Mouse (Mus musculus): ENCODE measurements around the gene Muc5b. TPM values are rescaled to one million over a fixed set of nuclear protein-coding genes. Genes with fewer than 3 reads are reported as not detected.
"Not testable (repeated sequence)": the region's sequence is repeated elsewhere in the genome, so short reads cannot be mapped to it uniquely, and the experiment has no call there.

Gene Muc5b
- total RNA-seq (2015), result 0.05 TPM in 1 of 2 replicates, not detected in the other
- not detected in 2 replicates for total RNA-seq (2017)

DNA sequence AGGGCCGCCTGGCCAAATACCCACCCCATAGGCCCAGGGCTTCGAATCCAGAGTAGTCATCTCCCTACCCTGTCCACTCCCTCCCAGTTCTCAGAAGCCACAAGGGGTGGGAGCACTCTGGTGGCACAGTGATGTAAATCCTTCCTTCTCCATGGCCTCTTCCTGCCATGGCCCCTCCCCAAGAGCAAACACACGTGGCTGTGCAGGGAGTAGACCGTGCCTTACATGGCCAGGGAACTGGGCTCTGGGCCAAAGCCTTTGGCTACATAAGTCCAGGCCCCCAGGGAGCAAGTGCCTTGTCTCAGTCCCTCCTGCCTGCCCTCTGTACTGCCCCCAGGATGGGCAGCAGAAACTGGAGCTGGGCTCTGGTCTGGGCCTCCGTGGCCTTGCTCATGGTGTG lies at the start of gene Muc5b:
Gene Muc5b, plus strand, starts transcription at position 292 of the 400 bp plus-strand sequence.
- no peak for ATAC-seq (ENCODE audit: poor library complexity, severe bottlenecking)

DNA sequence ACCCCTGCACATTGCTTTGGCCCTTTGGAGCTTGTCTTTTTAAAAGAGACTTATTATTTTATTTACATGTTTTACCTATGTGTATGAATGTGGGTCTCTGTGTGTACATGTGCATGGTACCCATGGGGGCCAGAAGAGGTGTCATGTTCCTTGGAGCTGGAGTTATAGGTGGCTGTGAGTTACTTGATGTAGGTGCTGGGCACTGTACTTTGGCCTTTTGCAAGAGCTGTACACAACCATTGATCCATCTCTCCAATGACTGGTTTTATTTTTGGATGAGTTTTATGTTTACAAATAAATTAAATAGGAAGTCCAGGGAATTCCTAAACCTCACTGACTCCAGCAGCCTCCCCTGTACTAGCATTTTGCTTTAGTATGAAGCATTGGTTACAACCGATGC lies 44.6 kb upstream of the Muc5b start:
- no peak for ATAC-seq (ENCODE audit: poor library complexity, severe bottlenecking)

DNA sequence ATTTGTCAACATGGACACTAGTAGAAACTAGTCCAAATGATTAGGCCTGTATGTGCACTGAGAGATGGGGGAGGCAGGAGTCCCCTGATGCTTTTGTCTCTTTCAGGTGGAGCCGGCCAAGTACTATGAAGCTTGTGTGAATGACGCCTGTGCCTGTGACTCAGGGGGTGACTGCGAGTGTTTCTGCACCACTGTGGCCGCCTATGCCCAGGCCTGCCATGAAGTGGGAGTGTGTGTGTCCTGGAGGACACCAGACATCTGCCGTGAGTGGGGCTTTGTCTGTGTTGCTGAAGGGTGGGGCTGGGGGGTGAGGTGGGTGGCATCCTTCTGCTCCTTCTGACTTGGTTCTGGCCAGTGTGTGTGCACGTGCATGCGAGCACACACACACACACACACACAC lies 35.7 kb upstream of the Muc5b start:
- no peak for ATAC-seq (ENCODE audit: poor library complexity, severe bottlenecking)

DNA sequence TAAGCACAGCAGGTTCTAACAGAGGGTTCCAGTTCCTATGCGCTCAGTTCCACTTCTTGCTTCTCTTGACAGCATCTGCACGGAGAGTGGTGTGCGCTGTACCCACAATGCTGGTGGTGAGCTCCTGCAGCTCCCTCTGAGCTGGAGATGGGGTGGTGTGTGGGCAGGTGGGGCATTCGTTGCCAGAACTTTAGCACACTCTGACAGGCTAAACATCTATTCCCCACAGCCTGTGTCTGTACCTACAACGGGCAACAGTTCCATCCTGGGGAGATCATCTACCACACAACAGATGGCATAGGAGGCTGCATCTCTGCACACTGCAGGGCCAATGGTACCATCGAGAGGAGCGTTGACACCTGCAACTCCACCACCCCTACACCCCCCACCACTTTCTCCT lies 33.5 kb upstream of the Muc5b start:
- no peak for ATAC-seq (ENCODE audit: poor library complexity, severe bottlenecking)

DNA sequence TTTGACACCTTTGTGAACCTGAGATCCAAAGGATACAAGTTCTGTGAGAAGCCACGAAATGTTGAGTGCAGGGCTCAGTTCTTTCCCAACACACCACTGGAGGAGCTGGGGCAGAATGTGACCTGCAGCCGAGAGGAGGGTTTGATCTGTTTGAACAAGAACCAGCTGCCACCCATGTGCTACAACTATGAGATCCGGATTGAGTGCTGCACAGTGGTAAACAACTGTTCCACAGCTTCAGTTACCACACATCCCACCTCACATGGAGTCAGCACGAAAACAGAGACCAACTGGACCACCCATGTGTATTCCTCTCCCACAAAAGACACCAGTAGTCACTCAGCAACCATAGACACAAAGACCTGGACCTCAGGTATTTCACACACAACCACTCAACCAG lies 31.0 kb upstream of the Muc5b start:
- ATAC-seq (ENCODE audit: poor library complexity, severe bottlenecking), result not testable (repeated sequence)

DNA sequence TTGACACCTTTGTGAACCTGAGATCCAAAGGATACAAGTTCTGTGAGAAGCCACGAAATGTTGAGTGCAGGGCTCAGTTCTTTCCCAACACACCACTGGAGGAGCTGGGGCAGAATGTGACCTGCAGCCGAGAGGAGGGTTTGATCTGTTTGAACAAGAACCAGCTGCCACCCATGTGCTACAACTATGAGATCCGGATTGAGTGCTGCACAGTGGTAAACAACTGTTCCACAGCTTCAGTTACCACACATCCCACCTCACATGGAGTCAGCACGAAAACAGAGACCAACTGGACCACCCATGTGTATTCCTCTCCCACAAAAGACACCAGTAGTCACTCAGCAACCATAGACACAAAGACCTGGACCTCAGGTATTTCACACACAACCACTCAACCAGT lies 28.9 kb upstream of the Muc5b start:
- not testable (repeated sequence) for ATAC-seq (ENCODE audit: poor library complexity, severe bottlenecking)

DNA sequence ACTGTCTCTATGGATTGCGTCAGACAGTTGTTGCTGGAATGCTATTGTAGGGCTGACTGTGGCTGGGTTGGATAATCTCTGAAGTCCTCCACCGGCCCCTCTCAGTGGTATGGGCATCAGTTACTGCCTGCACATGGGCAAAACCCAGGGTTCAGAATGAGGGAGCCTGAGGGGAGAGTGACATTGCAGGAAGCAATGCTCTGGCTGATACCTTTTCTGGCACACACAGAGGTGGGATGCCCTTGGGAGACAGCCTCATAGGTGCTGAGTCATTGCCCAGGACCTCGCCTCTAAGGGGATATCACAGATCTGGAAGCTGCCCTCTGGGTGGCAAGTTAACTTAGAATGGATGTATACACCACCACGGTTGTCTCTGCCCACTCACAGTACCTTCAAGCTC lies 25.5 kb upstream of the Muc5b start:
- no peak for ATAC-seq (ENCODE audit: poor library complexity, severe bottlenecking)

DNA sequence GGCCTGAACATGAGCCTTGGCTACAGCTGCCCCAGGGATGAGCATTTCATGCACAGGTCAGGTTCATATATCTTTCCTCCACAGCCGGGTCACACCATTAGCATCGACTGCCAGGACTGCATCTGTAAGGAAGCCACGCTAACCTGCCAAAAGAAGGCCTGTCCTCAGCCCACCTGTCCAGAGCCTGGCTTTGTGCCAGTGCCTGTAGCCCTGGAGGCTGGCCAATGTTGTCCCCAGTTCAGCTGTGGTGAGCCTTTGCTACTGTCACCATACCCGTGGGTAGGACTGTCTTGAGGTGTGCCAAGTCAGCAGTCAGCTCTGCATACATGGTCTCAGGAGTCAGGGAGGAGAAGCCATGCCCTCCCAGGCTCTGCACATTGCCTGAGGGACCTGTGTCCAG lies 23.5 kb upstream of the Muc5b start:
- ATAC-seq (ENCODE audit: poor library complexity, severe bottlenecking), result no peak

DNA sequence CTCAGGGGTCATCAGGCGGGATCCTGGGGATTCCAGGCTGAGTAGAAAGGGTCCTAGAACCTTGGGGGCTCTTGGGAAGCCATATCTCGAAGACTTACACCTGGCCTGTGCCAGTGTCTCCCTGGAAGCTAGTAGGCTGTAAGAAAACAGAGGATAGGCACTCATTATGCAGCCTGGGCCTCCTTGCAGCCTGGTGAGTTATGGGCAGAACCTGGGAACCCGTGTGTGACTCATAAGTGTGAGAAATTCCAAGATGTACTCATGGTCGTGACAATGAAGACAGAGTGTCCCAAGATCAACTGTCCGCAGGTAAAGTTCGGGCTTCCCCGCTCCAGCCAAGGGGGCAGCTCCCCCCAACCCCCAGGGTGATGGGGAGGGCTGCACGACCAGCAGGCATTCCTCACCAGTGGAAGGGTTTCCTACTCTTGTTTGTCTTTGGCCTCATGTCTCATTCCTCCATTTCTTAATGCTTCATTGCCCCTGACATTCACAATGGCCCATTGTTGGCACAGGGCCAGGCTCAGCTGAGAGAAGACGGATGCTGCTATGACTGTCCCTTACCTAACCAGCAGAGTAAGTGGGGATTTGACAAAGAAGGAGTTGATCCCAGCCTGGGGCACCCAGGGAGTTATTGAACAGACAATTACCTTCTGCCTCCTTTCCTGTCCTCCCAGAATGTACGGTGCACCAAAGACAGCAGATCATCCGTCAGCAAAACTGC lies 21.4 kb upstream of the Muc5b start:
- ATAC-seq (ENCODE audit: poor library complexity, severe bottlenecking), result no peak

DNA sequence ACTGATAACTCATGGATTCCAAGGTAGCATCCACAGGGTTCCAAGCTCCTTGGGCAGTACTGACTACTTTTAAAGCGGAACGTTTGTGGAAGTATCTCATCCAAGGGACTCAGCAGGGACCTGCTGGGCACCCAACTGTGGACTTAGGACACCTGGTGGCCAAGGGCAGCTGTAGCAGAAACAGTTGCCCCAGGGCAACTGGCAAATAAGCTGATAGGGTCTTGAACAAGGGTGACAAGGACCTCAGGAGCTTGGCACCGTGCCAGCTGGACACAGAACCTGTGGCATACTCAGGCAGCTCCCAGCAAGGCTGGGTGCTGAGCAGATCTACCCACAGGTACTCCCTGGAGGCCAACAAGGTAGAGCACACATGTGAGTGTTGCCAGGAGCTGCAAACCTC lies 20.6 kb upstream of the Muc5b start:
- no peak for ATAC-seq (ENCODE audit: poor library complexity, severe bottlenecking)

DNA sequence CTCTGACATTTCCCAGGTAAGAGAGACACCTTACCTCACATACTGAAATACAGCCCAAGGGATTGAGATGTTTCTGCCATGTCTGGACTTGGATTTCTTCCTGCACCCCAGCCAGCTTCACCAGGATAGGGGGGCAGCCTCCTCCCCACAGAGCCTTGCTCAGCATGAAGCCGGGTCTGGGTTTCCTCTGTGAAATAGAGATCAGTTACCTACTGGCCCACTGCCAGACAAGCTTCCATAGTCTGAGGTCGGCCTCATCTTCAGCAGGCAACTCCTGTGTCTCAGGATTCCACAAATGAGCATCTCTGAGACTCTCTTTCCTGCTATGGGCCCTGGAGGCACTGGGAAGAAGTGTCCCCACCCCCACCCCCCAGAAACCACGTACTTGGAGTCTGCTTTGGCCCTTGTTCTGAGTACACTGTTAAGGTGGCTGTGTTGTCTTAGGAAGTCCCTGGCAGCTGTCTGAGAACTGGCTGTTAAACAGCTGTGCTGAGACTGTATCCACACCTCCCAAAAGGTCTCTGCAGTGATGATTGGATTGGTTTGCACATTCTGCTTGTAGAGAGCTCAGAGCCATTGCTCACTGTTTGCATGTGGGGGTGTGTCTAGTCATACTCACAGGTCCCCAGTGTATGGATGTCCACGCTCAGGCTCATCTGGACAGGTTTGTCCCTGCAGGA lies 16.1 kb upstream of the Muc5b start:
- no peak for ATAC-seq (ENCODE audit: poor library complexity, severe bottlenecking)

DNA sequence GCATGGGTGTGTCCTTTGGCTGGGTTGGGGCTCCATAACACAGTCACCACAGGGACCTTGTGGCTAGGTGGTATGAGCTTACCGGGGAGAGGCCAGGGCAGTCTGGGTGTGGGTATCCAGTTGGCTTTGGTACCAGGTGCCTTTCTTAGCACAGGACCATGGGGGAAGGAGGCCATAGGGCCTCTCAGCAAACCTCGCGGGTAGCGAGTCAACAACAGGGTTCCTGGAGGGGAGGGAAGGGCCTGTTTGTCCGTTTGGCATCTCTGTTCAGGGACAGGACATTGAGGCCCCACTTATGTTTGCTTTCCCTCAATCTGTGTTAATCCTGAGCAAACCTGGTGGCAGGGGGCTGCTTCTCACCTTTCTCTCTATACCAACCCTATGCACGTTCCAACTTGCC lies 15.2 kb upstream of the Muc5b start:
- no peak for ATAC-seq (ENCODE audit: poor library complexity, severe bottlenecking)

DNA sequence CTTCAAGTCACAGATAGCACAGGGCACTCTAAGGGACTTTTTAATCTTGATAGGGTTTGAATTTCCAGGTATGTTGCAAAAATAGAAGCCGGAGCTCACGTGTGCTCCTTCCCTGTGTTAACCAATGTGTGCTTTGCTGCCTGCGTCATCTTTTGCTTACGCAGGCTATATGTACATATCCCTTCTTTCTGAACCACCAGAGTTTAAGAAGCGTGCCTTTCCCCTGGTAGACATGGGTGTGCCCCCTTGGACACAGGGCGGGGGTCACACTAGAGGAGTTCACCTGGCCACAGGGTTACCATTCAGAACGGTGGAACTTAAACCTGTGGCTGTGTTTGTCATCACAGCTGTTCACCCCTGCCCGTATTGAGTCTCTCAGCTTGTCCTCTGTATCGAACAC lies 14.5 kb upstream of the Muc5b start:
- no peak for ATAC-seq (ENCODE audit: poor library complexity, severe bottlenecking)

DNA sequence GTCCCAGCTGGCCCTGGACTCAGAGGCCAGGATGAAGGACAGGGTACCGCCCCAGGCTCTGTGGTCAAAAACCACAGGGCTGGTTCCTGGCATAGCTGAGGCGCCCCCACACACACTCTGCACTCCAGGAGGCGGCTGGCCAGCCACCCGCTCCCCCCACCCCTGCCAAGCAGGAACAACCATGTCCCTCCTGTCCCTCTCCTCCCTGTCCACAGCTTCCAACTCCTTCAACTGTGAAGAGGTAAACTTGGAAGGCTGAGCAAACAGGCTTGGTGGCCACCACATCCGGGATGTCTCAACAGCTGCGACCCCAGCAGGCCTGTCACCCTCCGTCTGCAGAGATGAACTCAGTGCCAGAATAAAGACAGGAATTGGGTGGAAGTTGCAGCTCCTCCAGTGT lies 2.9 kb upstream of the Muc5b start:
- peak; percentile 26; the same call in 1 of the 2 replicates for ATAC-seq (ENCODE audit: poor library complexity, severe bottlenecking)

DNA sequence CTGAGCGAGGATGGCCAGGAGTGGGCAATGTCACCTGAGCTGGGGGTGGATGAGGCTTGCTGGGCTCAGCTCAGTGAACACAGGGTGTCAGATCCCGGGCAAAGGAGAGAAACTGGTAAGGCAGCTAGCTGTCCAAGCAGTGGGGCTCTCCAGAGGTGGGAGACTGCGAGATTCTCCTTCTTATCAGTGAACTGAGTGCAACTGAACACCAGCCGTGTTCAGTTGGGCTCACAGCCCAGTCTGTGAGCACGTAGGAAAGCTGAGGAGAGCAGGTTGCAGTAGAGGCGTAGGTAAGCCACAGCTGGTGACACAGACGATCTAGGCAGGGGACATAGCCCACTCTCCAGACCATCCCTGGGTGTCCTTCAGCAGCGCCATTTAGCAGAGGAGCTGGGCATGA lies 2.4 kb upstream of the Muc5b start:
- ATAC-seq (ENCODE audit: poor library complexity, severe bottlenecking), result peak; percentile 14; the same call in 1 of the 2 replicates

DNA sequence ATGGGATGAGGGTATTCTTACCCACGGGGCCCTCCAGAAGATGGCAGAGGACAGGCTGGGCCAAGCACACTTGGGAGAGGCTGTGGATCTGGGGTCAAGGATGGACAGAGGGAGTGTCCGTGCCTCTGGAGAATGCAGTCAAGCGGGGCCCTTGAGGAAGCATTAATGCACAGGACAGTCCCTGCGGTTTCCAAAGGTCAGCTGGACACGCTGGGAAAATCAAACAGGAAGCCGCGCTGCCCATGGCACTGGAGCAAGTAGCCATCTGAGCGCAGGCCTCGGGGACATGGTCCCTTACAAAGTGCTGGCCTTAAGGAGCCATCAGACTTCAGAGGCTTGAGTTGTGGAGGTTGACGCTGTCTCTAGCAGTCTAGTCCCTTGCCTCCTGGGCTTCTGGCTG lies 1.5 kb downstream of the Muc5b start:
- ATAC-seq (ENCODE audit: poor library complexity, severe bottlenecking), result no peak

DNA sequence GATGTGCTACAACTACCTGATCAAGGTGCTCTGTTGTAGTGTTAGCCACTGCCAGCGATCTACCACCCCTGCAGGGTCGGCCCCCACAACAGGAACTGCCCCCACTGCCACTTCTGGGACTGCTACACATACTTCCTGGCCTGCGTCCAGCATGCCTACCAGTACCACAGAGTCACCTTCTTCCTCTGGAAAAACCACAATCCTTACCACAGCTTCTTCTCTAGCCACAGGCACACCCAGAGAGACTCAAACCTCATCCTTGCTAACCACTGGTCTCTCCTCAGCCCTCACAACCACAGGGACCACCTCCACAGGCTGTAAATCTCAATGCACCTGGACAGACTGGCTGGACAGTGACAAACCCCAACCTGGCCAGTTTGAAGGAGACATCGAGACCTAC lies 22.2 kb downstream of the Muc5b start:
- ATAC-seq (ENCODE audit: poor library complexity, severe bottlenecking), result 0 out of 2 replicates have a peak, but pooled peaks have one; percentile 18

DNA sequence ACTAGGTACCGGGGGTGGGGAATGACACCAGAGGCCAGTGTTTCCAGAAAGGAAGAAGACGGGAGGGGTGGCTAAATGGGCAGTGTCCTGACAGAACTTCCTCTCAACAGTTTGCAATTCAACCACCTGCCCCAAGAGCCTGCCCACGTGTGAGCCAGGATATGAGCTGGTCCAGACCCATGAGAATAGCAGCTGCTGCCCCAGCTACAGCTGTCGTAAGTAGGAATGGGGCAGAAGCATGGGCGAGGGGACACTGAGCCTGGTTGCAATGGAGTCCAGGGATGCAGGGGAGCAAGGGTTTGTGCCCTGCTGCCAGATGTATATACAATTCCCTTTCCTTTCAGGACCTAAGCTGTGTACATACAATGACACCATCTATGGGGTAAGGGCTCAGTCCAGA lies 30.8 kb downstream of the Muc5b start:
- ATAC-seq (ENCODE audit: poor library complexity, severe bottlenecking), result no peak

DNA sequence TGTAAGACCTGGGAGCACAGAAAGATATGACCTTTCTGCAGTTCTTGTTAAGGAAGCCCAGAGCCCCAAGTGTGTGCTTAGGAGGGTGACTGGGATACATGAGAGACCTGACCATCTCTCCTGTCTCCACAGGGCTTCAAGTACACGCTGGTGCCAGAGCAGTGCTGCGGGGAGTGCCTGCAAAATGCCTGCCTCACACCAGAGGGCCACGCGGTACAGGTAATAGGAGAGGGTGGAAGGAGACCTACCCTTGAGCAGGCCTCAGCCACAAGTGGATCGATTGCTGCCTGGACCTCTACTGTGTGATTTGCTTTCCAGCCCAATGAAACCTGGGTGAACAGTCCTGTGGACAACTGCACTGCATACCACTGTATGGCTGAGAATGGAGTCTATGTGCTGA lies 31.7 kb downstream of the Muc5b start:
- ATAC-seq (ENCODE audit: poor library complexity, severe bottlenecking), result no peak

DNA sequence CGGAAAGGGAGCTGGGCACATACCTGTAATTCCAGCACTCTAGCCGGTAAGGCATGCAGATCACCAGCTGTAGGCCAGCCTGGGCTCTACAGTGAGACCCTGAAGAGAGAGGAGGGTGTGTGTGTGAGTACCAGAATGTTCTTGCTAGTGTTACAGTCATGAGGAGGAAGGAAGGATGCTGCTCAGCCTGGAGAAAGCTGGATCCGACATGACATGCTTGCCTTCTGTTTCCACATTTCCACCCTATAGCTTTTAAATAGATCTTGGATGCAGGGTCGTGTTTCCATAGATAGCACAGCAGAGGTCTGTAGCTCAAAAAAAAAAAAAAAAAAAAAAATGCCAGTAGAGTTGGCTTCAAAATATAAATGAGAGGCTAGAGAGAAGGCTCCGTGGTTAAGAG lies 36.0 kb downstream of the Muc5b start:
- ATAC-seq (ENCODE audit: poor library complexity, severe bottlenecking), result no peak

DNA sequence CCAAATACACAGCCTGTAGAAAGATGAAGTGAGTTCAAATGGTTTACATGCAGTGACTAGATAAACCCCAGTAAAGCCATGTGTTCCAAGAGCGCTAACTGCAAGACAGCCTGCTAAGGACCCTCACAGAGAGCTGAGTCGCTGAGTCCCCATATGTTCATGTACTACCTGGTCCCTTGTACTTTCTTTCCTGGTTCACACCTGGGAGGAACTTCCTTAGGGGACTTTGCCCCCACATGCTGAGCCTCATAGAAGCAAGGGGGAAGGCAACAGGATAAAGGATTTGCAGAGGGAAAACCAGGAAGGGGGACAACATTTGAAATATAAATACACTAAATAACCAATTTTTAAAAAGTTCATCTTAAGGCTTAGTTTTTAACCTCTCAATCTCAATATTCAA lies 39.9 kb downstream of the Muc5b start:
- ATAC-seq (ENCODE audit: poor library complexity, severe bottlenecking), result no peak

DNA sequence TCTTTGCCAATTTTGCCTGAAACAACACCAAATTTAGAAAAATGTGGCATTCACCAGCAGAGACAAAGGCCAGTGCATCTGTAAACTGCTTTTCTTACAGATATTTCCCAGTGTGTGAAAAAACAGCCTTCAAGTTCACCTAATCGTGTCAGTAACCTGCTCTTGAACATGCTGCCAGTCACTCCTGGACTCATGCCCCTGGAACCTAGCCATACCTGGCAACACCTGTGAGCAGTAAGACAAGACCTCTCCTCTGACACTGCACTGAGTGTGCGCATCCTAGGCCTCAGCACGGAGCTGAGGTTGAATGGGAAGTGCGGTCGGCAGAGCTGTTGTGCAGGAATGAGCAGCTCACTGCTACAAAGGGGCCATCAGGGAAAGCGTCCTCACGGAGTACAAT lies 53.3 kb downstream of the Muc5b start:
- no peak for ATAC-seq (ENCODE audit: poor library complexity, severe bottlenecking)

DNA sequence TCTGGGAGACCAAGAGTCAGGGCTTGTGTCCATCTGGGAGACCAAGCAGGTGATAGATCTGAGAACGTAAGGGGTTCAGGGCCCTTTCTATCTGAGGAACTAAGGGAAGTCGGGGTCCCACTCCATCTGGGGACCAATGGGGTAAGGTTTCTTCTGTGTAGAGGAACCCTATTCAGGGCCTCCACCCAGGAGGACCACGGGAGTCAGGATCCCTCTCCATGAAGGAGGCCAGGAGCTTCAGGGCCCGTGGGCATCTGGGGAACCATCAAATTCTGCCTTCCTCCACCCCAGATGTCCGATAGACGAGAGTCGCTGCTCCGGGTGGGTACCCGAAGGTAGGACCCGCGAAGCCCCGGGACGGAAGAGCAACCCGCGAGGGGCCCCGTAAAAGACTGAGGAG lies 63.0 kb downstream of the Muc5b start:
- ATAC-seq (ENCODE audit: poor library complexity, severe bottlenecking), result peak; percentile 32
